Comparison of ENCODE assay signal across 8 mouse cellular contexts in genomic region chr11:102318576-102319409, GRCm38 (mm10). TPM values are rescaled to one million over a fixed set of nuclear protein-coding genes. Genes with fewer than 3 reads are reported as not detected.
DNase-seq lines count a peak whose midpoint lies in the region; ATAC-seq and TF ChIP-seq lines count a peak whose summit lies in the region.

No protein-coding gene starts in this region.

- DNase-seq in urinary bladder, adult 2 months (ENCODE audit: low spot score) = peak; percentile 69
- DNase-seq in urinary bladder, postnatal 10 days (ENCODE audit: low spot score) = no peak
- DNase-seq in kidney, postnatal 14 days = peak; percentile 73
- peak; percentile 74 for DNase-seq in lung, postnatal 0 days (ENCODE audit: low spot score)
- peak; percentile 66 for DNase-seq in retina, postnatal 1 day
- DNase-seq in urinary bladder, postnatal 36 days (ENCODE audit: low spot score in 2 of 2) = peak; percentile 45 to 56

- H3K27ac ChIP-seq in cortical plate, adult 2 months (ENCODE audit: insufficient read depth, low read length) = peak overlapping the region; percentile 99
- peak overlapping the region; percentile 100 for H3K27ac ChIP-seq in heart, embryonic 15.5 days
- H3K27ac ChIP-seq in lung, postnatal 0 days (ENCODE audit: low read length) = peak overlapping the region; percentile 99

- no peak for TF ChIP-seq CTCF in cortical plate, adult 2 months (IDR thresholded peaks at IDR 0.05; ENCODE audit: extremely low read depth, insufficient read depth, low read length)
- no peak for TF ChIP-seq CTCF in lung, postnatal 0 days (IDR thresholded peaks at IDR 0.05)

- TF ChIP-seq EP300 in lung, postnatal 0 days (IDR thresholded peaks at IDR 0.05) = no peak

- peak overlapping the region; percentile 100 for H3K9ac ChIP-seq in heart, embryonic 15.5 days
- peak overlapping the region; percentile 98 for H3K9ac ChIP-seq in lung, postnatal 0 days (replicated peaks; ENCODE audit: low read depth)

- ATAC-seq in heart, embryonic 15.5 days (replicated peaks; ENCODE audit: insufficient number of reproducible peaks, insufficient read depth, low FRiP score, low read depth) = no peak
- ATAC-seq in lung, postnatal 0 days = peak; percentile 18

- H3K4me1 ChIP-seq in cortical plate, adult 2 months (ENCODE audit: control insufficient read depth, insufficient read depth, low read length) = 0 out of 2 replicates have a peak, but pooled peaks cover 1% of the 10 kb centered on the region
- peaks cover 24% of the 10 kb centered on the region for H3K4me1 ChIP-seq in heart, embryonic 15.5 days (replicated peaks)
- H3K4me1 ChIP-seq in lung, postnatal 0 days (ENCODE audit: insufficient read depth, low read depth, low read length) = peaks cover 3% of the 10 kb centered on the region; the same call in 1 of the 2 replicates

- H3K9me3 ChIP-seq in heart, embryonic 15.5 days (replicated peaks) = no peaks in the 10 kb centered on the region
- H3K9me3 ChIP-seq in lung, postnatal 0 days (ENCODE audit: low read length) = no peaks in the 10 kb centered on the region

- peaks cover 16% of the 10 kb centered on the region for H3K36me3 ChIP-seq in heart, embryonic 15.5 days
- H3K36me3 ChIP-seq in lung, postnatal 0 days (ENCODE audit: insufficient read depth, low read length) = peaks cover 7% of the 10 kb centered on the region; the same call in 1 of the 2 replicates

- peak overlapping the region; percentile 95 for H3K4me2 ChIP-seq in heart, embryonic 15.5 days
- peak overlapping the region; percentile 69 for H3K4me2 ChIP-seq in lung, postnatal 0 days (replicated peaks; ENCODE audit: low read depth, low read length)

- H3K4me3 ChIP-seq in cortical plate, adult 2 months (ENCODE audit: insufficient read depth, low read length) = peak overlapping the region; percentile 55
- H3K4me3 ChIP-seq in heart, embryonic 15.5 days = peak overlapping the region; percentile 99
- peak overlapping the region; percentile 99 for H3K4me3 ChIP-seq in lung, postnatal 0 days (ENCODE audit: low read depth, low read length)

- TF ChIP-seq POLR2A in cortical plate, adult 2 months (IDR thresholded peaks at IDR 0.05; ENCODE audit: extremely low read depth, insufficient read depth, low read length) = no peak

- H3K27me3 ChIP-seq in heart, embryonic 15.5 days = no peaks in the 10 kb centered on the region
- no peaks in the 10 kb centered on the region for H3K27me3 ChIP-seq in lung, postnatal 0 days (replicated peaks; ENCODE audit: insufficient read depth, low read length)

- under 1% methylated on average over 84 of the region's 84 CpGs for WGBS in heart, embryonic 15.5 days
- under 1% methylated on average over 54 of the region's 84 CpGs for WGBS in lung, postnatal 0 days

RNA-seq across cellular contexts. Expression of gene Ubtf, which starts 0.7 kb away (rescaled TPM):
- polyA plus RNA-seq in urinary bladder, adult 2 months (2012; rRNA removed) = 45.7 and 61.5 TPM in 2 replicates
- 84.1 and 86.8 TPM in 2 replicates for polyA plus RNA-seq in cortical plate, adult 2 months (2012; rRNA removed)
- 51.0 and 60.2 TPM in 2 replicates for polyA plus RNA-seq in heart, embryonic 15.5 days (2015; fragmentation: Nextera tagmentation; extraction: Ambion mirVana)
- 53.7 and 60.9 TPM in 2 replicates for polyA plus RNA-seq in lung, postnatal 0 days (2015; fragmentation: Nextera tagmentation; extraction: Ambion mirVana)

RNA-seq across cellular contexts. Expression of gene Atxn7l3, which starts 22.4 kb away (rescaled TPM):
- 36.5 and 38.6 TPM in 2 replicates for polyA plus RNA-seq in urinary bladder, adult 2 months (2012; rRNA removed)
- polyA plus RNA-seq in cortical plate, adult 2 months (2012; rRNA removed) = 171 and 180 TPM in 2 replicates
- polyA plus RNA-seq in heart, embryonic 15.5 days (2015; fragmentation: Nextera tagmentation; extraction: Ambion mirVana) = 6.8 and 8.9 TPM in 2 replicates
- 9.6 and 10.2 TPM in 2 replicates for polyA plus RNA-seq in lung, postnatal 0 days (2015; fragmentation: Nextera tagmentation; extraction: Ambion mirVana)

RNA-seq across cellular contexts. Expression of gene Tmub2, which starts 34.1 kb away (rescaled TPM):
- polyA plus RNA-seq in urinary bladder, adult 2 months (2012; rRNA removed) = 50.8 and 57.6 TPM in 2 replicates
- 95.3 and 97.0 TPM in 2 replicates for polyA plus RNA-seq in cortical plate, adult 2 months (2012; rRNA removed)
- polyA plus RNA-seq in heart, embryonic 15.5 days (2015; fragmentation: Nextera tagmentation; extraction: Ambion mirVana) = 36.4 and 43.1 TPM in 2 replicates
- polyA plus RNA-seq in lung, postnatal 0 days (2015; fragmentation: Nextera tagmentation; extraction: Ambion mirVana) = 46.1 and 47.4 TPM in 2 replicates

RNA-seq across cellular contexts. Expression of gene Slc4a1, which starts 47.2 kb away (rescaled TPM):
- 0.01 TPM in 1 of 2 replicates, not detected in the other for polyA plus RNA-seq in urinary bladder, adult 2 months (2012; rRNA removed)
- 0.02 and 0.04 TPM in 2 replicates for polyA plus RNA-seq in cortical plate, adult 2 months (2012; rRNA removed)
- polyA plus RNA-seq in heart, embryonic 15.5 days (2015; fragmentation: Nextera tagmentation; extraction: Ambion mirVana) = 20.2 and 31.9 TPM in 2 replicates
- 9.7 and 9.8 TPM in 2 replicates for polyA plus RNA-seq in lung, postnatal 0 days (2015; fragmentation: Nextera tagmentation; extraction: Ambion mirVana)

RNA-seq across cellular contexts. Expression of gene Asb16, which starts 50.2 kb away (rescaled TPM):
- 0.63 and 0.65 TPM in 2 replicates for polyA plus RNA-seq in urinary bladder, adult 2 months (2012; rRNA removed)
- 1.9 and 2.2 TPM in 2 replicates for polyA plus RNA-seq in cortical plate, adult 2 months (2012; rRNA removed)
- 0.05 and 0.06 TPM in 2 replicates for polyA plus RNA-seq in heart, embryonic 15.5 days (2015; fragmentation: Nextera tagmentation; extraction: Ambion mirVana)
- not detected in 2 replicates for polyA plus RNA-seq in lung, postnatal 0 days (2015; fragmentation: Nextera tagmentation; extraction: Ambion mirVana)
